Mouse (Mus musculus): Measurements from ENCODE around the gene Asic5. TPM values are rescaled to one million over a fixed set of nuclear protein-coding genes. Genes with fewer than 3 reads are reported as not detected.
A peak's percentile ranks its signal among the peaks of the same experiment; 100 is the strongest.

The Asic5 gene
- total RNA-seq, 4 experiments from 2014 or later: not detected

DNA sequence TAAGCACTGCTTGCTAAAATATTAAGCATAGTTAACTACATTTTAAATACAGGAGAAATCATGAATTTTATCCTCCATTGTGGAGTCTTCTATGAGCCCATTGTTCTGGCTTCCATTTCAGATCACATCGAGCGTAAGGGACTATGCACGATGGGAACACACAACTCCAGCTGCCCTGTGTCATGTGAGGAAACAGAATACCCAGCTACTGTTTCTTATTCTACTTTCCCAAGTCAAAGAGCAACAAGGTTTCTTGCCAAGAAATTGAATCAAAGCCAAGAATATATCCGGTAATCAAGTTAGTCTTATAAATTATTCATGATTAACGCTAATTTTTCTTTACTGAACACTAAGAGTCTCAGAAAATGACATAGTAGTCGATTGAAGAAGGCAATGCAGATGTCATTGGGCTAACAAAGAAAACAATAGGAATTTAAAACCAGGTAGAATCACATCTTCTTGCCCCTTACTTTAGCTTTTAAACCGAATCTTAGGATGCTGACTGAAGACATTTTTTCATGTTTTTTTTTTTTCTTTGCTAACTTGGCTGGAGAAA, 32.1 kb downstream of the Asic5 start:
- no peak for DNase-seq

DNA sequence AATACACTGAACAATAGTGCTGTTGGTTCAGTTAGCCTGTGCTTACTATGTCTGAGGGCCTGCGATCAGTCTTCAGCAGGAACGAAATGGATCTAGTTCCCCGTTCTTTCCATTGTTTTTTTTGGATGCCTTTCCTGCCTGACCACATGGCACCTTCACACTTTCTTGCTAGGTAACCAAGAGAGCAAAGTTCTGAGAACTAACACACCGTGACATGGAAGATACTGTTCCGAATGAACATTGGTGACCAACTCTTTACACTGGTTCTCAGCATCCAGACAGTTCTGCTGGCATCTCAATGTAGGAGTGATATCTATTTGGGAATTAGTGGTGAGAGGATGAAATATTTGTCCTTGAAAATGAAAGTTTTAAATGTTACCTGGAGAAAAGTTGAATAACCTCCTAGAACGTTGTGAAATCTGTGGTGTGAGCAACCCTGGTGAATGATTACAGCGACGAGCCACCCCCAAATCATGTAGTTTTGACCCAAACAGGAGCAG, 40.4 kb downstream of the Asic5 start:
- DNase-seq: no peak

- no peak for DNase-seq
Measured at GRCm38 (mm10) chr3:82023065-82023464, 41.0 kb downstream of the Asic5 start.

DNA sequence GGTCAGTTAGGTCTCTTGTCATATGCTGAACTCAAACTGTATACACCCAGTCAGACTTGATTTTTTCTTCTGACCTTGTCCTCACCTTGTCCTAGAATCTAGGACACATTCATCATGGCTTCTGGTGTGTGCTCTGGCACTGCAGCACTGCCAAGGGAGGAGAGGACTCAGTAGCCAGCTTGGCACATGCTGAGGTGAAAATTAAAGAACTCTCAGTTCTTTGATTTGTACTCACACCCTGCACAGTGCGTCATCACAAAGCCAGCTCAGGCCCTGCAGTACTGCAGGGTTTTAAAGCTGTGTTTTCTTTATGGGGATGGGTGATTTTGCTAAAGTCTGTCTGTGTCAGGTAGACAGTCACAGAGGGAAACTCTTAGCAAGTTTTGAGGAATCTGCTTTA, 45.2 kb downstream of the Asic5 start:
- no peak for DNase-seq

DNA sequence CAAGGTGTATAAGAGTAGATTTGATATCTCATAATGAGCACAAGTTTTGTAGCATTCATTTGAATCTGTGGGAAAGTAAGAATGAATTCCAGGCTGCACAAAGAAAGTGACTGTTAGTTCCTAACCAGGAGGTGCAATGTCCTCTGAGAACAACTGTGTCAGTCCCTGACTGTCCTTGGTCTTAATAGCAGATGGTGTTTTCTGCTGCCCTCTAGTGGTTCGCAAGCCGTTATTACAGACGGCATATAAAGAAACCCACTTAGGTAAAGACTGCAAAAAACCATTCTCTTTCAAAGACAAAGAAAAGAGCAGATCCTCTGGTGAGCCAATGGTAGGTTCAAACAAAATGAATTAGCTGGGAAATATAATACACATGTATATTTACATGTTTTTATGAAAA, 47.1 kb downstream of the Asic5 start:
- DNase-seq: peak; percentile 6

DNA sequence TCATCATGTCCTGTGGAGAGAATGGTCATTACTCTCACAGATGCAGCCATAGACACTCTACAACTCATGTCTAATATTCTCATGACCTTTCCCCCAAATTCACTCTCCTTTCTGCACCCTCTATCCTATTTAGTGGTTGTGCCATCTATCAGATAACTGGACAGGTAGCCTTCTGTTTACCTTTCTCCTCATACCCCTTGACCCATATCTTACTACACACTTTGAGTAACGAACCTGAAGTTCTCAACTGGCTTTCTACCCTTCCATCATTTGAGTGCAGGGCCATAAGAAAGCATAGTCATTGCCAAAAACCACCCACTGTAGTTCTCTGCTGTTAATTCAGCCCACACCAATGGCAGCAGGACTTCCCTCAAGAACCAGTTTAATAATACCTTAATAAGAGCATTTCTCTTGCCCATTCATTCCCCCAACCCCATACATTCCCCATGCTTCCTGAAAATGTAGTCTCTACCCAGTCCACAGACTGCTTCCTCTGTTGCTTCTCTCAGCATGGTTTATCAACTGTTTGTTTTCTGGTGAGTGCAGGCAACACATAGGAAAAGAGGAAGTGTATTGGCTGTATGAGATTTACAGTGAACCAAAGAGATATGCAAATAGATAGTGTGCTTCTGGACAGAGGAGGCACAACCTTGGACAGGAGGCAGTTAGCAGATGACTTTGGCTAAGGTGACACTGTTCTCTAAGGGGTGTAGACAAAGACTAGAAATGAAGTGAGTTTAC, 48.1 kb downstream of the Asic5 start:
- DNase-seq: no peak

- DNase-seq: no peak
Measured at GRCm38 (mm10) chr3:82036262-82037044, 54.4 kb downstream of the Asic5 start.

GRCm38 (mm10) chr3:82043676-82044075, 61.6 kb downstream of the Asic5 start:
- no peak for DNase-seq

GRCm38 (mm10) chr3:82044902-82045301, 62.8 kb downstream of the Asic5 start:
- DNase-seq: no peak

- no peak for DNase-seq
Measured at GRCm38 (mm10) chr3:82046087-82046486, 64.0 kb downstream of the Asic5 start.

GRCm38 (mm10) chr3:82047100-82047753, 65.1 kb downstream of the Asic5 start:
- DNase-seq: no peak

GRCm38 (mm10) chr3:82048078-82048477, 66.0 kb downstream of the Asic5 start:
- no peak for DNase-seq

DNA sequence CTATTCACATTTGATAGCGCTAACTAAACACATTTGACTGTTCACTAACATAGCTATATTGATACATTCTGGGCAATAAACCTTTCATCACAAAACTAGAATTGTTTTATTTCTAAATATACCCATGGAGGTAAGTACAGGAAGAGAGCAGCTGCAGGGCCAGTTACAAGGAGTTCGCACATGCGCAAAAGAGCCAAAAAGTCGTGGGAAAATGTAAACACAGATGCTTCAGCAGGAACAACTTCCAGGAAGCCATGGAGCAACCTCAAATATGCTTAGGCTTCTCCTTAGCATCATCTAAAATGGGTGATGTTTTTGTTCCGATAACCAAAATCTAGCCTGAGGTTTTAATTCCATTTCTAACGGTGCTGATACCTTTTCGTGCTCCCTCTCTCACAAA, 66.6 kb downstream of the Asic5 start:
- DNase-seq: no peak

DNA sequence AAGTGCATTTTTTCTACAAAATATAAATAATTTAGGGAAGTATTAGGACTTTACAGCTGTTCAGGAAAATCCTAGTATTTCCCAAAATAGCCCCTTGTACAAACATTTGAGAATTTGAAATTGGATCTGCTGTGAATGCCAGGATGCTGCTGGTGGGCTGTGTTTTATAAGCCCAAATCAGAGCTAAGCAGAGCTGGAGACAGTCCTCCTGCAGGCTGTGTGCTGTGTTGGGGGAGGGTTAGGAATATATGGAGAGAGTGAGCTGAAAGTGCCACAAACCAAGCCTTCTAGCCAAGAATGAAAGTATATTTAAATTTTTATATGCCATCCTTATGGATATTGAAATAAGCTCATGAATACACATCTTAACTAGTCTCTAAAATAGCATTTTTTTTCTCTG, 69.4 kb downstream of the Asic5 start:
- no peak for DNase-seq

GRCm38 (mm10) chr3:82052029-82052428, 69.9 kb downstream of the Asic5 start:
- DNase-seq: no peak

DNA sequence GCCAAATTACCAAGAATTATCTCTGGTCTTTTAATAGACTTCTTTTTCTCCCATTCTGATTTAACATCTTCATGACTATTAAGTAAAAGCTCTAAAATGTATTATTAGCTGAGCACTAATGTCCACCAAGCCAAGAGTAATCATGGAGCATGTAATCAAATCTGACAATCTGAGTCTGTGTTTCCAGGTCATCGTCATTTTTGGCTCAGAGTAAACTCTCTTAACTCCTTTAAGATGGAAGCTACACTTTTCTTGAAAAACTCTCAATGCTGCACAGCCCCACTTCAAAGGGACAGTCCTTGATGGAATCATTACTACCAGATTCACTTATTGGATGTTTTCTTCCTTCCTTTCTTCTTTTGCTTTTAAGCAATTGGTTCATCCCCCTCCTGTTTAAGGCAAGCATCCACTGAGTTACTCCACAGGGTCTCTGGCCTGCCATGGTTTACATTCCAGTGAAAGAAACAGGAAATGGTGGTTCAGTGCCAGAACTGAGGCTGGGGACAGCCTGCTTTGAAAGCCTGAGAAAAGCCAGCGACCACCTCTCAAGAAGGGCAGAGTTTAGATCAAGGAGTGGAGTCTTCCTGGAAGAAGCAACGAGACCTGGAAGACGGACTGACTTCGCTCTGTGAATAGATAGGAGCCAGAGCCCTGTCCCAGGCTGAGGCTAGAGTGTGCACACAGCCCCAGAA, 72.3 kb downstream of the Asic5 start:
- DNase-seq: no peak

- DNase-seq: no peak
Measured at GRCm38 (mm10) chr3:82057201-82057600, 75.1 kb downstream of the Asic5 start.

- no peak for DNase-seq
Measured at GRCm38 (mm10) chr3:82061402-82062180, 79.5 kb downstream of the Asic5 start.

- no peak for DNase-seq
Measured at GRCm38 (mm10) chr3:82067830-82068229, 85.7 kb downstream of the Asic5 start.

Measured in adrenal gland, adult 8-10 months (tissue).